Mouse (Mus musculus): Measurements from ENCODE around the gene Tfrc. TPM values are rescaled to one million over a fixed set of nuclear protein-coding genes. Genes with fewer than 3 reads are reported as not detected.

Tfrc gene
- polyA plus RNA-seq, 1 experiment from 2014 or later, result 32.7 TPM

DNA sequence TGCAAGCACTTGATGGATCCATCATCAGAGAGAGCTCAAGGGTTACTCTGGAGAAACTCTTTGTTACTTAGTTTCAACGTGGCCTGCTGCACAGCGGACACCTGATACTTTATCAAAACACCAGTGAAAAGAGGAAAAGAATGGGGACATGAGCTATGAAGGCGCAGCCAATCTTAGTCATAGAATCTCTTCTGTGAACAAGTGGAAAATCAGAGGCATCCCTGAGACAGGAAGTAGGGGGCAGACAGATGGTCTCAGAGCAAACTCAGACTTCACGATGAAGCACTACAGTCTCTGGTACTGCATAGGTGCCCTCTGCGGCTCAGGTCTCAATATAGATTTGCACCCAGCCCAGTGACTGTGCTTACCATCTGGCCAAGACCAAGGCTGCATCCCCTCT lies 14.0 kb upstream of the Tfrc start:
- Histone ChIP-seq H3K9ac (replicated peaks) (no peak overlapping the region), H3K4me1 (0 out of 2 replicates have a peak, but pooled peaks cover 3% of the 10 kb centered on the region), H3K27me3 (replicated peaks) (no peaks in the 10 kb centered on the region), H3K36me3 (no peaks in the 10 kb centered on the region), H3K4me3 (replicated peaks) (no peak overlapping the region), H3K27ac (replicated peaks) (no peak overlapping the region), H3K9me3 (replicated peaks) (no peaks in the 10 kb centered on the region), H3K4me2 (no peak overlapping the region)
- no peak for ATAC-seq (ENCODE audit: low FRiP score)
- 86% methylated on average over 5 of the region's 5 CpGs for WGBS

DNA sequence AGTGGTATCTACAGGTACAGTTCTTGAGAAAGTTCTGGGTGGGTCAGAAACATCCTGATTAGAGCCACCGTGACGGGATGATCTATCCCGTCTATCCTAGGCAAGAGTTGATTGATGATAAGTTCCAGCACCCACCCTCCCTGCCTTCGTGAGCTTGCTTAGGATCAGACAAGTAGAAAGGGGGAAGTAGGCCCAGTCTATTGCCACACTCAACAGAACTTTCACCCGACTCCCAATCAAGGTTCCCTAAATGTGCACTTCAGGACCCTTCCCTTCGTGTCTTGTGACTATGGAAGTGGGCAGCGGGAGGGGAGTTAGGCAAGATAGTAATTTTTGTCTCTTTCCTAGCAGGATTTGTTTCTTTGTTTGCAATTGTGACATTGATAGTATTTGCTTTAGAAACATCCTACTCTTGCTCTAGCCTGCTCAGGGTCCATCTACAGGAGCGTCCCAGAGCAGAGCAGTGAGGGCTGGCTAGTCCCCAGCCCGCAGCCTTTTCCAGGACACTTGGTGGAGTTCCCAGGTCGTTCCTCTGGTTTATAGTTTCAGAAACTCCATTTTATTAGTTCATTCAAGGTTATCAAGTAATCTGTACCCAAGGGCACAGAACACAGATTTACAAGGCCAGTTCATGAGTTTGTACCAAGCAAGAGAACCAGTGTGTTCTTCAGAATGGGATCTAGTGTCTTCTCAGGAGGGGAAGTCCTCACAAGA lies 13.4 kb upstream of the Tfrc start:
- ATAC-seq (ENCODE audit: low FRiP score), result no peak
- WGBS, result 88% methylated on average over 10 of the region's 10 CpGs
- H3K4me1 ChIP-seq, result 0 out of 2 replicates have a peak, but pooled peaks cover 3% of the 10 kb centered on the region

DNA sequence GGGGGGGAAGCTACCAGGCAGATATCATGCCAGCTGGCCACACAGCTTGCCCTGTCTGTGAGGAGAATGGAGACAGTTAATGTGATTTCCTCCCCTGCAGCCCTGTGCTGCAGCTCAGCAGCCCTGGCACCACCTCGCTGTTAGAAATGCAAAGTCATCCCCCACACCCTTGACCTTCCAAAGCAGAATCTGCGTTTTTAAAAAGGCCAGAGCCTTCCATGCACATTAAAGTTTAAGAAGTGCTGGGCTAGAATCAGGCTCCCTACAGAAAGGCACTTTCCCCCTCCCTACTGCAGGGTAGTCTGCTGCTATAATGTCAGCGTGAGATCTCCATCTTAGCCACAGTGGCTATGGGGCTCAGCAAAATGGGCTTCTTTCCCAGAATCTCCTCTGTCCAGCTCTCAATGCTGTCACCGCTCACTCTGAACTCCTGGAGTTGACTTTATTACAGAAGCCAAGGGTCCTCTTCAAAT lies 10.8 kb upstream of the Tfrc start:
- Histone ChIP-seq H3K4me3 (replicated peaks) (no peak overlapping the region), H3K27me3 (replicated peaks) (no peaks in the 10 kb centered on the region), H3K4me2 (no peak overlapping the region), H3K9ac (replicated peaks) (no peak overlapping the region), H3K4me1 (0 out of 2 replicates have a peak, but pooled peaks cover 3% of the 10 kb centered on the region), H3K27ac (replicated peaks) (no peak overlapping the region; the same call in 1 of the 2 replicates), H3K36me3 (no peaks in the 10 kb centered on the region), H3K9me3 (replicated peaks) (no peaks in the 10 kb centered on the region)
- ATAC-seq (ENCODE audit: low FRiP score), result peak; percentile 61
- WGBS, result 20% methylated on average over 4 of the region's 4 CpGs

More for the DNA sequence above, 13.4 kb upstream of the Tfrc start:
- no peak overlapping the region for H3K4me3 ChIP-seq (replicated peaks)
- H3K27ac ChIP-seq (replicated peaks), result no peak overlapping the region
- H3K9ac ChIP-seq (replicated peaks), result no peak overlapping the region
- H3K9me3 ChIP-seq (replicated peaks), result no peaks in the 10 kb centered on the region
- no peaks in the 10 kb centered on the region for H3K36me3 ChIP-seq
- H3K4me2 ChIP-seq, result no peak overlapping the region
- no peaks in the 10 kb centered on the region for H3K27me3 ChIP-seq (replicated peaks)

DNA sequence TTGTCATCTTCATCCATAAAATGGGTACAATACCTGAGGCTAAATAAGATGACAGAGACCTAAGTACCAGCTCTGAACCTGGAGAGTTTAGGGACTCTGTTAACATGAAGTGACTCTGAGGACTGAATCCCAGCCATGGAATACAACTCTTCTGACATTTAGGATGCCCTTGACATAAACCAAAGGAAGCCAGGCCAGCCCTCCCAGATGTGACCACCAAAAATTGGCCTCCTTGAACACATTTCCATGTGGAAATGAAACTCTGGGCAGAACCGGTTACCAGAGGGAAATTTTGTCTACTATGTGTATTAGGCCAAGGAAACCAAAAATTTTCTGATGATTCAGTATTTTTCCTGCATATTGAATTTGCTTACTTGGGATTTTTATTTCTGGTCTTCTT lies 9.6 kb upstream of the Tfrc start:
- Histone ChIP-seq H3K36me3 (no peaks in the 10 kb centered on the region), H3K4me1 (0 out of 2 replicates have a peak, but pooled peaks cover 3% of the 10 kb centered on the region), H3K9ac (replicated peaks) (no peak overlapping the region), H3K9me3 (replicated peaks) (no peaks in the 10 kb centered on the region), H3K27ac (replicated peaks) (no peak overlapping the region), H3K4me3 (replicated peaks) (no peak overlapping the region), H3K27me3 (replicated peaks) (no peaks in the 10 kb centered on the region), H3K4me2 (no peak overlapping the region)
- no peak for ATAC-seq (ENCODE audit: low FRiP score)
- 84% methylated on average over 1 of the region's 1 CpGs for WGBS

DNA sequence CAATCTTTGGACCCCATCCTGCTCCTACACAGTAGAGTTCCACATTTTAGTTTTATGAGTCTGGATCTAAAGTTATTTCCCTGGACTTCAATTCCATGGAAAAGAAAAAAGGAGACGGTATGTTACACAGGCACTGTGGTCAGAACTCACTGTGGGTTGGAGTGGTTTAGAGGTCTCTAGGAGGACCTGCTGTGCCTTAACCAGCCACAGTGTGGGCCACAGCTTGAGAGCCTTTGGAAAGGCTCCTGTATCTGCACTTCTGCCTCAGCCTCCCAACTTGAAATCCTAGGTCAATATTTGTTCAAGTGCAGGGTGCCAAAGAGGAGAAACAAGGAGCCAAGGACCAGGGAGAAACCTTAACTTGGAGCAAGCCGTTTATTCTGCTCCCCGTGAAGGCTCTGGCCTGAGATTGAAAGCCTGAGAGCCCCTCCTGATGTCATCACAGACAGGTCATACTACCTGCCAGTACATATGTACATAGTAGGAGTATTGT lies 6.5 kb upstream of the Tfrc start:
- Histone ChIP-seq H3K4me1 (0 out of 2 replicates have a peak, but pooled peaks cover 3% of the 10 kb centered on the region), H3K9ac (replicated peaks) (no peak overlapping the region), H3K9me3 (replicated peaks) (no peaks in the 10 kb centered on the region), H3K27me3 (replicated peaks) (no peaks in the 10 kb centered on the region), H3K4me2 (no peak overlapping the region), H3K36me3 (no peaks in the 10 kb centered on the region), H3K27ac (replicated peaks) (no peak overlapping the region), H3K4me3 (replicated peaks) (no peak overlapping the region)
- ATAC-seq (ENCODE audit: low FRiP score), result no peak
- WGBS, result 81% methylated on average over 3 of the region's 3 CpGs

DNA sequence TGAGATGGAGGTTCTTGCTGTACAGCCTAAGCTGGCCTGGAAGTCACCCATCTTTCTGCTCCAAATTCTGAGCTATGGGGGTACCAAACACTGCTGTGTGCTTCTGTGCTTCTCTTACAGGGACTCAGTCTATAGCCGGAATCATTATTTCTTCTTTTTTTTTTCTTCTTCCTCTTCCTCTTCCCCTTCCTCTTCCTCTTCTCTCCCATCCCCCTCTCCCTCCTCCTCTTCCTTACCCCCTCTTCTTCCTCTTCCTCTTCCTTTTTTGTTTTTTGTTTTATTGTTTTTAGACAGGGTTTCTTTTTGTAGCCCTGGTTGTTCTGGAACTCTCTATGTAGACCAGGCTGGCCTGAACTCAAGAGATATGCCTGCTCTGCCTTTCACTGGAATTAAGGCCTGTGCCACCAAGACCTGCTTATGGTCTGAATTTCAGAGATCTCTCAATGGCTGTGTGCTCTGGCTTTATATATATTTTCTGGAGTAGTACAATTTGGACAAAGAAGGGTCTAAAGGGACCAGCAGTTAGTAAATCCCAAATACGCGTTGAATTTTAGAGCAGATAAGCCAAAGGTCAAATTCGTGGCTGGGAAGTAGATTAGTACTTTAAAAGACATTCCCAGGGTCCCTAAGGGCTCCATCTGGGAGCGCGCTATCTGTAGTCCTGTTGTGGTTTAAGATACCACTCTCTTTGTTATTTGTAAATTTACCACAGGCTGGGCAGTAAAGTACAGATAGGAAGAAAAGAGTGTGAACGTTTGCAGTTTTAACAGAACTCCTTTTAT lies 967 bp upstream of the Tfrc start:
- no peak overlapping the region for H3K9ac ChIP-seq (replicated peaks)
- 47% methylated on average over 7 of the region's 7 CpGs for WGBS
- H3K27ac ChIP-seq (replicated peaks), result peak overlapping the region; percentile 96; the same call in 1 of the 2 replicates
- H3K9me3 ChIP-seq (replicated peaks), result no peaks in the 10 kb centered on the region
- H3K4me3 ChIP-seq (replicated peaks), result peak overlapping the region; percentile 92
- H3K4me2 ChIP-seq, result peak overlapping the region; percentile 66
- H3K36me3 ChIP-seq, result no peaks in the 10 kb centered on the region
- H3K4me1 ChIP-seq, result peaks cover 18% of the 10 kb centered on the region
- no peaks in the 10 kb centered on the region for H3K27me3 ChIP-seq (replicated peaks)
- ATAC-seq (ENCODE audit: low FRiP score), result no peak

DNA sequence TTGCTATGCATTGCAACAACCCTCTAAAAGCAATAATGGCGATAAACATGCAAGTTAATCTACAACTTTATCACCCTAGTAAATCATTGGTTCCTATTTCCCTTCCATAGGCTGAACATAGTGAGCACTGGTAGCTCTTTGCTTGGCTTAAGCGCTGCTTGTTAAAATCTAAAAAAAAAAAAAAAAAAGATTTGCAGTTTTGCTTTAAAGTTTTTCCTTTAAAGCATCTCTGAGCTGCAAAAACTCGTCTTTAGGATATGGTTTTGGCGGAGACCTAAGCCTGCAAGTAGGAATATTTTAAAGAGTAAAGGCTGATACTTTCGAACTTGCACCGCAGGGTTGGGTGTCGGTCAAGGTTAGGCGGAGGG lies 392 bp upstream of the Tfrc start:
- Histone ChIP-seq H3K27ac (replicated peaks) (peak overlapping the region; percentile 96), H3K27me3 (replicated peaks) (no peaks in the 10 kb centered on the region), H3K9ac (replicated peaks) (peak overlapping the region; percentile 91; the same call in 1 of the 2 replicates), H3K4me2 (peak overlapping the region; percentile 66), H3K4me3 (replicated peaks) (peak overlapping the region; percentile 92), H3K36me3 (0 out of 2 replicates have a peak, but pooled peaks cover under 1% of the 10 kb centered on the region), H3K9me3 (replicated peaks) (no peaks in the 10 kb centered on the region), H3K4me1 (peaks cover 18% of the 10 kb centered on the region)
- 11% methylated on average over 8 of the region's 8 CpGs for WGBS
- ATAC-seq (ENCODE audit: low FRiP score), result 0 out of 2 replicates have a peak, but pooled peaks have one; percentile 4

DNA sequence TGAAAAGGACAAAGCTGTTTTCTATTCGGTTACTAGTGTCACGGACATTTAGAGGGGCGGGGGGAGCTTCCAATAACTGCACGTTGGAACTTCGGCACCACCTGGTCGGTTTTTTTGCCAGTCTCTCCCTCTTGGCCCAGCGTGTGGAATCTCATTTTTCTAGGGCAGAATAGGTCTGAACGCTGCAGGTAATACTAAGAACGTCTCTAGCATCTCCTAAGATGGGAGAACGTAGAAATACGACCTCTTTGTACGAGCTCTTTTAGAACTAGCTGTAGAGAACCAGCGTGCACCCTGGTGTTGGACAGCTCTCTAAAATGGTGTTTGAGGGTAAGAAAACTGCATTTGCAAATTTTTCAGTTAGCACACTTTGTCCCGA lies 670 bp downstream of the Tfrc start:
- WGBS, result under 1% methylated on average over 14 of the region's 14 CpGs
- ATAC-seq (ENCODE audit: low FRiP score), result peak; percentile 25; the same call in 1 of the 2 replicates
- Histone ChIP-seq H3K9me3 (replicated peaks) (no peaks in the 10 kb centered on the region), H3K27me3 (replicated peaks) (no peaks in the 10 kb centered on the region), H3K4me1 (peaks cover 18% of the 10 kb centered on the region), H3K27ac (replicated peaks) (peak overlapping the region; percentile 96), H3K36me3 (peaks cover 4% of the 10 kb centered on the region), H3K4me2 (peak overlapping the region; percentile 66), H3K4me3 (replicated peaks) (peak overlapping the region; percentile 92), H3K9ac (replicated peaks) (peak overlapping the region; percentile 91)

DNA sequence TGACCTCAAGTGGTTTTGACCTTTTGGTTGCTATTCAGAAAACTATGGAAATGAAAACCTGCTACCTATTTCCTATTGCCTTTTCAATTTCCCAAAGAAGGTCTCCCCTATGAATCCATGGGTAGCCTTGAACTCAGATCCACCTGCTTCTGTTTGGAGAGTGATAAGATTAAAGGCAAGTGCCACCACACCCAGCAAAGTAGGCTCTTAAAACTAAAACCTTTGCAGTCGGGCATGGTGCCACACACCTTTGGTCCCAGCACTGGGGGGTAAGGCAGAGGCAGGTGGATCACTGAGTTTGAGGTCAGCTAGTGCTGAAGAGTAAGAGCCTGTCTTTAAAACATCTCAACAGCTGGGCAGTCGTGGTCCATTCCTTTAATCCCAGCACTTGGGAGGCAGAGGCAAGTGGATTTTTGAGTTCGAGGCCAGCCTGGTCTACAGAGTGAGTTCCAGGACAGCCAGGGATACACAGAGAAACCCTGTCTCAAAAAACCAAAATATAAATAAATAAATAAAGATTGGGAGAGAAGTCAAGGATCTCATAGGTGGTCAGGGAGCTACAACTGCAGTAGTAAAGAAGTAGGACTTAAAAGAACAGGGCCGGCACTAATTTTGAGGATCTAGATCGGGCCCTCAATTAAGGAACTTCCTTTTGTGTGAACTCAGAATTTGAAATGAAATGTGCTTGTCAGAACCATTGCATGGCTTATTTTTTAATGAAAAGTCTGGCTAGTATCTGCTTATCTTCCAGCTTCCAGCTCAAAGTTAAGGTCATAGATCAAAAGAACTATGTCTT lies 1.9 kb downstream of the Tfrc start:
- no peak overlapping the region for H3K27ac ChIP-seq (replicated peaks)
- peak overlapping the region; percentile 66 for H3K4me2 ChIP-seq
- no peak overlapping the region for H3K9ac ChIP-seq (replicated peaks)
- 74% methylated on average over 5 of the region's 5 CpGs for WGBS
- H3K9me3 ChIP-seq (replicated peaks), result no peaks in the 10 kb centered on the region
- H3K4me3 ChIP-seq (replicated peaks), result peak overlapping the region; percentile 92
- ATAC-seq (ENCODE audit: low FRiP score), result no peak
- peaks cover 14% of the 10 kb centered on the region for H3K36me3 ChIP-seq
- H3K4me1 ChIP-seq, result peaks cover 18% of the 10 kb centered on the region
- H3K27me3 ChIP-seq (replicated peaks), result no peaks in the 10 kb centered on the region

DNA sequence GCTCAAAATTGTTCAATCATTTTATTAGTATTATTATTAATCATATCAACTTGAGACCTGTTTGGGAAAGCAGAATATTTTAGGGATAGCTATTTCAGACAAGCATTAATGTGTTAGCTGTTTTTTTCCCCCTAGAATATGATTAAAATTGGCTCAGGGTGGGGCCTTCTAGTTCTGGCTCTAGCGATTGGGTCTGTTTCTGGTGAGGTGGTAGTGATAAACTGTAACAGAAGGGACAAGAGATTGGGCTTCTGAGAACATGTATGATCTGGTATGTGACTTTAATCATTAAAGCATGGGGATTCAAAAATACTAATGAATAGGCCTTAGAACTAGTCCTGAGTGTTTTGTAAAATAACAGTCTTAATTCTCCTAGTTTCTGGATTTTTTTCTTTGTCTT lies 3.3 kb downstream of the Tfrc start:
- Histone ChIP-seq H3K36me3 (peaks cover 23% of the 10 kb centered on the region), H3K27ac (replicated peaks) (no peak overlapping the region), H3K9me3 (replicated peaks) (no peaks in the 10 kb centered on the region), H3K4me3 (replicated peaks) (no peak overlapping the region), H3K9ac (replicated peaks) (no peak overlapping the region), H3K27me3 (replicated peaks) (no peaks in the 10 kb centered on the region), H3K4me1 (peaks cover 18% of the 10 kb centered on the region), H3K4me2 (no peak overlapping the region)
- no peak for ATAC-seq (ENCODE audit: low FRiP score)
- WGBS, result 80% methylated on average over 1 of the region's 1 CpGs

DNA sequence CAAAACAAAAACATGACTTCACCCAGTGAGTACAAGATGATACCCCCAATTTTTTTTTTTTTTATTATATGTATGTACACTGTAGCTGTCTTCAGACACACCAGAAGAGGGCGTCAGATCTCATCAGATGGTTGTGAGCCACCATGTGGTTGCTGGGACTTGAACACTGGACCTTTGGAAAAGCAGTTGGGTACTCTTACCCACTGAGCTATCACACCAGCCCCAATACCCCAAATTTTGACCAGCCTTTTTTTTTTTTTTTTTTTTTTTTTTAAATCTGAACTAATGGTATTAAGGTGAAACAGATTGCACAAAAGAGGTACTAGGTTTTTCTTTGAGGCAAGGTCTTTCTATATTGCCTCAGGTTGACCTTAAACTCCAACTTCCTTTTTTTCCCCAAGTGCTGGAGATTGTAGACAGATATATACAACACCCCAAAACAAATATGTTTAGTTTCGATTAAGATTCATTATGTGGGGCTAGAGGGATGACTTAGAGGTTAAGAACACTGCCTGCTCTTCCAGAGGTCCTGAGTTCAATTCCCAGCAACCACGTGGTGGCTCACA lies 4.6 kb downstream of the Tfrc start:
- Histone ChIP-seq H3K9ac (replicated peaks) (no peak overlapping the region), H3K4me3 (replicated peaks) (no peak overlapping the region), H3K4me2 (no peak overlapping the region), H3K9me3 (replicated peaks) (no peaks in the 10 kb centered on the region), H3K4me1 (peaks cover 12% of the 10 kb centered on the region), H3K27ac (replicated peaks) (no peak overlapping the region), H3K36me3 (peaks cover 29% of the 10 kb centered on the region), H3K27me3 (replicated peaks) (no peaks in the 10 kb centered on the region)
- WGBS, result 83% methylated on average over 3 of the region's 3 CpGs
- no peak for ATAC-seq (ENCODE audit: low FRiP score)
